Mouse (Mus musculus): Measurements from ENCODE around the gene Tmprss11b.
"Not testable (repeated sequence)": the region's sequence is repeated elsewhere in the genome, so short reads cannot be mapped to it uniquely, and the experiment has no call there.

The Tmprss11b gene

DNA sequence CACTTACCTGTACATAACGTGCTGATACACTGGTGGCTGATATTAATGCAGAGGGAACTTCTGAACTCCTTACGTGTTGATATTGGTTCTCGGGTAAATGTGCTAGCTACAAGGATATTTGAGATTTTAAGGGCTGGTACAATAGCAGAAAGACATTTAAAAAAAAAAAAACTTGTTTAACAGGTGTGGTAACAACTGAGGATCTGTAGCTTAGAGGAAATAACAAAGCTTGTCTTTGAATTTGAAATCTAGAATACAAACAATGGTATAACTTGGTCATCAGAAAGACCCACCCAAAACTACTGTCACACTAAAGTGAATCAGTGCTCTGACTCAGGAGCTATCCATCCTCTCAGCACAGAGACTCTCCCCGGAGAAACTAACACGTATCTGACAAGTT is at the start of gene Tmprss11b:
TSS of gene Tmprss11b (minus strand) at position 101 of the 400 bp plus-strand sequence.
- Histone ChIP-seq H3K27me3 (ENCODE audit: control insufficient read depth, insufficient read depth, low read length, poor library complexity, severe bottlenecking) (no peaks in the 10 kb centered on the region), H3K36me3 (ENCODE audit: control insufficient read depth, insufficient read depth, low read length, poor library complexity, severe bottlenecking) (no peaks in the 10 kb centered on the region)

GRCm38 (mm10) chr5:86725021-86725420 is 48.9 kb upstream of the Tmprss11b start:
- H3K36me3 ChIP-seq (ENCODE audit: control insufficient read depth, insufficient read depth, low read length, poor library complexity, severe bottlenecking): no peaks in the 10 kb centered on the region
- DNase-seq (ENCODE audit: low read depth, low spot score): no peak
- no peaks in the 10 kb centered on the region for H3K27me3 ChIP-seq (ENCODE audit: control insufficient read depth, insufficient read depth, low read length, poor library complexity, severe bottlenecking)

More for the DNA sequence above, at the start of gene Tmprss11b:
- DNase-seq (ENCODE audit: low read depth, low spot score): no peak

DNA sequence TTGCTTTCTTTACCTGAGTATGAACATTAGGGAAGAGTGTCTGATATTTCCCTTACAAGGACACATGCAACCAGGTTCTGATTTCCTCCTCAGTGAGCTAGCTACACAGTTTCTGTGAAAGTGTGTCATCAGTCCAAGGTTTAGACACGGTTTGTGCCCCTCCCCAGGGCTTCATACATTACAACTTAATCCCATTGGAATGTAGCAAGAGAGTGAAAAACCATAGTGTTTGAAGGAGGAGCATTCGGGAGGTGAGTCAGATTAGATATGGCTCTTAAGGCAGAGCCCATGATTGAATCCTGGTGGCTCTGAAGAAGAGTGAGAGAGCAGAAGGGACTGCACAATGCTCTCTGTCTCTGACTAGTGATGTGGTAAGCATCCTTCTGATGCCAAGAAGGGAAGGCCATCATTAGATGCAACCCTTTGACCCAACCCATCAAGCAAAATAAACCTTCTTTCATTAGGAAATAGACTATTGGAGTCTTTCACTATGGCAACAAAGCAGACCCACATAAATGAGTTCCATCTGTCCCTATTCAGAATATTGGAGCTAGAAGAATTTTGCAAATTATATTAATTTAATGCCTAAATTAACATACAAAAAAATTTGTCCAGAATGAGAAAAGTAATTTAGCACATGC is 46.8 kb upstream of the Tmprss11b start:
- no peak for DNase-seq (ENCODE audit: low read depth, low spot score)
- no peaks in the 10 kb centered on the region for H3K36me3 ChIP-seq (ENCODE audit: control insufficient read depth, insufficient read depth, low read length, poor library complexity, severe bottlenecking)
- no peaks in the 10 kb centered on the region for H3K27me3 ChIP-seq (ENCODE audit: control insufficient read depth, insufficient read depth, low read length, poor library complexity, severe bottlenecking)

DNA sequence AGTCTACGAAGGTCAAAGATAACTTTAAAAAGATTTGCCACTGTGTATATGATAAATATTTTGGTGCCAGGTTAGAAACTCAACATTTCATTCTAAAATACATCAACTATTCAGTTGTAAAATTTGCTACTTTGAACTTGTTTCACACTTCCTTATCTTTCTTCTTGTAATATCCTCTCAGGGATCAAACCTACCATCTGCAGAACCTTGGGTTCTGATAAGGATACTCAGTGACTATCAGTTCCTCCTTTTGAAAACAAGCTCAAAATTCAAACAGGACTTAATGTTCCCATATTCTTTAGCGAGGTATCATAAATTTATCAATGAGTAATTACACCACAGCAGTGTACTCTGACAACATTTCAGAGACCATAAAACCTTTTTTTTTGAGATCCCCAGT is 38.8 kb upstream of the Tmprss11b start:
- Histone ChIP-seq H3K27me3 (ENCODE audit: control insufficient read depth, insufficient read depth, low read length, poor library complexity, severe bottlenecking) (no peaks in the 10 kb centered on the region), H3K36me3 (ENCODE audit: control insufficient read depth, insufficient read depth, low read length, poor library complexity, severe bottlenecking) (no peaks in the 10 kb centered on the region)
- DNase-seq (ENCODE audit: low read depth, low spot score): no peak

- Histone ChIP-seq H3K27me3 (ENCODE audit: control insufficient read depth, insufficient read depth, low read length, poor library complexity, severe bottlenecking) (no peaks in the 10 kb centered on the region), H3K36me3 (ENCODE audit: control insufficient read depth, insufficient read depth, low read length, poor library complexity, severe bottlenecking) (no peaks in the 10 kb centered on the region)
- DNase-seq (ENCODE audit: low read depth, low spot score): no peak
Observed at GRCm38 (mm10) chr5:86704923-86705322, 28.8 kb upstream of the Tmprss11b start.

DNA sequence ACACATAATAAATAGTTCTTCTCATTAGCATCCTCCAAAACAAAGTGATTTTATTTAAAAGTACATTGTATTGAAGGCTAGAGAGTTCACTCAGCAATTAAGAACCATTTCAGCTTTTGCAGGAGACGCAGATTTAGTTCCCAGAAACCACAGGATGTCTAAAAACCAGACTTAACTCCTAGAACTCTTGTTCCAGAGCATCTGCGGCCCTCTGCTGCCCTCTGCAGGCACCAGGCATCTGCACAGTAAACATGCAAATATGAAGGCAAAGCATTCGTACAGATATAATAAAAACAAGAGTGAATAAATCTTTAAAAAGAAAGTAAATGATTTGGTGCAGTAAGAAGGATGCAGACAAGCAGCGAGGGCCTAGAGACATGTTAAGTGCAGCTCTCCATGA is 8.5 kb upstream of the Tmprss11b start:
- no peak for DNase-seq (ENCODE audit: low read depth, low spot score)
- Histone ChIP-seq H3K27me3 (ENCODE audit: control insufficient read depth, insufficient read depth, low read length, poor library complexity, severe bottlenecking) (no peaks in the 10 kb centered on the region), H3K36me3 (ENCODE audit: control insufficient read depth, insufficient read depth, low read length, poor library complexity, severe bottlenecking) (no peaks in the 10 kb centered on the region)

GRCm38 (mm10) chr5:86649185-86649584 is 27.0 kb downstream of the Tmprss11b start:
- H3K36me3 ChIP-seq (ENCODE audit: control insufficient read depth, insufficient read depth, low read length, poor library complexity, severe bottlenecking); DNase-seq (ENCODE audit: low read depth, low spot score); H3K27me3 ChIP-seq (ENCODE audit: control insufficient read depth, insufficient read depth, low read length, poor library complexity, severe bottlenecking): not testable (repeated sequence)

DNA sequence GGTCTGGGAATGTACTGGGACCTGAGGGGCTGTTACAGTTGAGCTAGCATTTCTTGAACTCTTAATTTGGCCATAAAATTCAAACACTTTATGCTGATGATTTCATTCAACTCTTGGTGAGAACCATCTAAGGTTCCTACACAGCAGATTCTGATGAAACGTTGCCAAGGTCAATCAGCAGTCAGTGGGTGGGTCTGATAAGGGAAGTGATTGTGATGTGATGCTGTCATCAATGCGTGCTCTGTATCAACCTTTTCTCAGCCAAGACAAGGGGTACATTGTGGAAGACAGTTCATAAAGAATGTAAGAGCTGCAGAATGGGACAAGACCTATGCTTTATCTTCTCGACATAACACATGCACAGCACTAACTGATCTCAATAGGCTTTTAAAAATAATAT is 35.4 kb downstream of the Tmprss11b start:
- DNase-seq (ENCODE audit: low read depth, low spot score): no peak
- Histone ChIP-seq H3K36me3 (ENCODE audit: control insufficient read depth, insufficient read depth, low read length, poor library complexity, severe bottlenecking) (no peaks in the 10 kb centered on the region), H3K27me3 (ENCODE audit: control insufficient read depth, insufficient read depth, low read length, poor library complexity, severe bottlenecking) (no peaks in the 10 kb centered on the region)

GRCm38 (mm10) chr5:86632324-86632723 is 43.8 kb downstream of the Tmprss11b start, which contains the start of gene Tmprss11f:
Gene Tmprss11f (minus strand): TSS chr5:86632424.
- no peak for DNase-seq (ENCODE audit: low read depth, low spot score)
- Histone ChIP-seq H3K36me3 (ENCODE audit: control insufficient read depth, insufficient read depth, low read length, poor library complexity, severe bottlenecking) (no peaks in the 10 kb centered on the region), H3K27me3 (ENCODE audit: control insufficient read depth, insufficient read depth, low read length, poor library complexity, severe bottlenecking) (no peaks in the 10 kb centered on the region)

GRCm38 (mm10) chr5:86630700-86631099 is 45.5 kb downstream of the Tmprss11b start:
- DNase-seq (ENCODE audit: low read depth, low spot score): no peak
- Histone ChIP-seq H3K36me3 (ENCODE audit: control insufficient read depth, insufficient read depth, low read length, poor library complexity, severe bottlenecking) (no peaks in the 10 kb centered on the region), H3K27me3 (ENCODE audit: control insufficient read depth, insufficient read depth, low read length, poor library complexity, severe bottlenecking) (no peaks in the 10 kb centered on the region)

DNA sequence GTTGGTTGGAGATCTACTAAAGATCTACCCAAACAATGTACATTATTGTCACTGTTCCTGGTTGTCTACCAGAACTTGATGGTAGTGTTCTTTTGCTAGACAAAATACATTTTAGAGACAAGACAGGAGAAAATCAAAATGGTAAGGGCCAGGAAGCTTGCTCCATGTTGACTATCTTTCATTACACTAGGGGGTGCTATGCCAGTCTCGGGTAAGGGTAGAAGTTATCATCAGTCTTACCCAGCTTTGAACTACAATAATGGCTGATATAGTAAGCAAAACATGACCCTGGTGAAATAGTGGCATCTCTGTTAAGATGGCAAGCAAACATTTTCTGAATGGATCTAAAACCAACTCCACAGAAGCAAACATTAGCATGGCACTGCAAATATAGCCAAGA is 54.4 kb downstream of the Tmprss11b start:
- H3K36me3 ChIP-seq (ENCODE audit: control insufficient read depth, insufficient read depth, low read length, poor library complexity, severe bottlenecking): no peaks in the 10 kb centered on the region
- no peak for DNase-seq (ENCODE audit: low read depth, low spot score)
- H3K27me3 ChIP-seq (ENCODE audit: control insufficient read depth, insufficient read depth, low read length, poor library complexity, severe bottlenecking): no peaks in the 10 kb centered on the region

All from splenic B cell, adult 2 months (primary cell).